Mouse (Mus musculus): ENCODE measurements at regions not wholly inside any gene's neighbourhood (a gene's known extent, or its start where the extent isn't known, plus 50 kb on each side); places are given as distances from the start of the nearest gene placed in this dataset.
A peak's percentile ranks its signal among the peaks of the same experiment; 100 is the strongest.

DNA sequence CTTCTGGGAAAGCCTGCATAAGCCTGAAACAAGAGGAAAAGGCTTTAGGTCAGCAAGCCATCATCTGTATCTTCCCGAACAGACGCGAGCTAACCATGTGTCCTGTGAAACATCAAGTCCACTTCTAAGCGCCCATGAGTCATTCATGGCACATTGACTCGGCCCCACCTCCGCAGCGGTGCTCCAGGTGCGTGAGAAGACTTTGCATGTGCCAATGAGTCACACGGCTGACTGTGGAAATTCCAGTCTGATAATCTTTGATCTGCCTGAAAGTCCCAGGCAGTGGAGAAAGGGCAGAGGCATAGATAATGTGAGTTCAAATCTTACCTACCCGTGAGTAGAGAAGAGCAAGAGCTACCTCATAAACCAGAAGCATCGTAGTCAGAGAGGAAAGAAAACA, 137.8 kb downstream of the Pfkfb3 start:
- no peak for DNase-seq (ENCODE audit: low spot score)

GRCm38 (mm10) chr2:11412521-11412920, 141.4 kb downstream of the Pfkfb3 start:
- no peak for DNase-seq (ENCODE audit: low spot score)

DNA sequence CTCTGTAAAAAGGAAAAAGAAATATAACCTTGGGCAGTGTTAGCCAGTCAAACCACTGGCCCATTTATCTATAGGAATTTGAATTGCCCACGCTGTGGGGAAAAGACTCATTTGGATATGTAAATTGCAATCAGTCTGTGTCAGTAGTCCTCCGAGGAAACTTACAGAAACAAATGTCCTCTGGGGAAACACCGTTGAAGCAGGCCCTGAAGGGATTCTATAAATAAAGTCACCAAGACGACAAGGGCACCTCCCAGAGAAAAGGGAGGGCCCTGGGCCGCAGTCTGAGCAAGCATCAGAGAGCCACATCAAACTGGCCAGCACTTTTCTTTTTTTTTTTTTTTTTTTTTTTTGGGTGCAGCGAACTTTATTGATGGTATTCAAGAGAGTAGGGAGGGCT, 145.4 kb downstream of the Pfkfb3 start:
- DNase-seq (ENCODE audit: low spot score) = no peak

GRCm38 (mm10) chr2:11406103-11406615, 147.7 kb downstream of the Pfkfb3 start:
- DNase-seq (ENCODE audit: low spot score) = no peak

DNA sequence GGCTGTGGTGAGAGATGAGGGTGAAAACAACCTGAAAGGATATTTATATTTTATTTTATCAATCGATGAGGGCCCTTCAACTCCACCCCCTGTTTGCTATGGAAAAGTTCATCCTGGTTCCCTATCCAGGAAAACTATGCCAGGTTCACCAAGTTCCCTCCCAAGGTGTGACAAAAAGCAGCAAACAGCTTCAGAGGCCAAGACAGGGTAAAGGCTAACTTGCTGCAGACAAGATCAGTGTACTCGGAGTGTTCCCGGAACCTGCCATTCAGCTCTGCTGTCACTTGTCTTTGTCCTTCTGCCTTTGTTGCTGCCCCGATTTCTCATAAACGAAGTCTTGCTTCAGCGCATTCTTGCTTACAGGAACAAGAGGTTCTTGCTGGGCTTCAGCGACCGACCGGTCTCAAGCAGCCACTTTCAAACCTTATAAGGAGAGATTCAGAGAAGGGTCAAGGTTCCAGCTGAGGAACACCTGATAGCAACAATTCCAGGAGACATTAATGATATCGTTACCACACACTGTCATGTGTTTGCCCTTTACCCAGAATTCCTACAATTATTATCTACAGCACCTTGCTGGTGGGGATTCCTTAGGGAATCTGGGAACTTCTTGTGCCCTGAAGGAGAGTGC, 151.5 kb downstream of the Pfkfb3 start:
- DNase-seq (ENCODE audit: low spot score) = peak; percentile 70

- no peak for DNase-seq (ENCODE audit: low spot score)
These were observed 154.5 kb downstream of the Pfkfb3 start for GRCm38 (mm10) chr2:11399411-11399810.

DNA sequence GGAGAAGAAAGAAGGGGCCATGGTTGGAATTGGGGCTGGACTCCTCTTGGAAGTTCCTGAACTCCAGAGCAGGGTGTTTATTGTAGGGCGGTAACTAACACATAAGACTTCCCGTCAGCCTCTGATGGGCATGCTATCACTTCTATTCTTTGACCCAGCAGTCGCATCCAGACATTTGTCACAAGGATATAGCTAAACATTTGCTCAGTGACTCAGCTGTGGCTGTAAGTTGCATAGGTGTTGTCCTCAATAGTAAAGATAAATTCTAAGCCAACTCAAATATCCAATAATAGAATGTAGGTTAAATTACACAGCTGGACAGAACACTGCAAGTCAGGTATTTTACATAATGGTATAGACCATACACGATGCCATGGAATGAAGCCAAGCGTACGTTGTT, 154.9 kb downstream of the Pfkfb3 start:
- peak; percentile 37 for DNase-seq (ENCODE audit: low spot score)

DNA sequence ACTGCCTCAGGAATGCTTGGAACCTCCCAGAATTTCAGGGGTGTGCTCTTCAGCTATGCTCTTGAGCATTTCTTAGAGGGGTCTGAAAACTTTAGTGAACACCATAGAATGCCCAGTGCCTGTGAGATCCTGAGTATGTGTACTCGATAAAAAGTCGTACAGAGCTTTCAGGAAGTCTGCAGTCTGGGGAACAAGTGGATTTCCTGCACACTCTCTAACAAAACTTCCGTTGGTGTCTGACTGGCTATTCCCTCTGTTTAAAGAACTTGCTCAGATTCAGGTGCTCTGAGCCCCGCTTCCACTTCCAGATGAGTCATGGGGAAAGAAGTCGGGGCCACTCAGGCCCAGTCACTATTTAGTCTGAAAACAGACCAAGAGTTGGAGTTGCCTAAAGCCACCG, 155.5 kb downstream of the Pfkfb3 start:
- peak; percentile 21 for DNase-seq (ENCODE audit: low spot score)

DNA sequence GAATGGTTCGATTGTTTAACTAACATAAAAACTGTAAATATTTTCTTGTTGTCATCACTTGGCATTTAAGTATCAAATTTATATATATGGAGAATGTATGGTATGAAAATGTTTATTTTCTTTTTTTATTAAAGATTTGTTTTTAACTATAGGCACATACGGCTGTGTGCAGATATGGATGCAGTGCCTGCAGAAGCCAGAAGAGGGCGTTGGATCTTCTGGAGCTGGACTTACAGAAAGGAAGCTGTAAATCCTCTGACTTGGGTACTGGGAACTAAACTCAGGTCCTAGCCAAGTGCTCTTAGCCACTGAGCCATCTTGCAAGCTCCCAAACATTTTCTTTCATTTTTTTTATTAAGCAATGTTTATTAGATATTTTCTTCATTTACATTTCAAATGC, 157.0 kb downstream of the Pfkfb3 start:
- DNase-seq (ENCODE audit: low spot score) = no peak

GRCm38 (mm10) chr2:11394675-11395349, 159.1 kb downstream of the Pfkfb3 start:
- no peak for DNase-seq (ENCODE audit: low spot score)

DNA sequence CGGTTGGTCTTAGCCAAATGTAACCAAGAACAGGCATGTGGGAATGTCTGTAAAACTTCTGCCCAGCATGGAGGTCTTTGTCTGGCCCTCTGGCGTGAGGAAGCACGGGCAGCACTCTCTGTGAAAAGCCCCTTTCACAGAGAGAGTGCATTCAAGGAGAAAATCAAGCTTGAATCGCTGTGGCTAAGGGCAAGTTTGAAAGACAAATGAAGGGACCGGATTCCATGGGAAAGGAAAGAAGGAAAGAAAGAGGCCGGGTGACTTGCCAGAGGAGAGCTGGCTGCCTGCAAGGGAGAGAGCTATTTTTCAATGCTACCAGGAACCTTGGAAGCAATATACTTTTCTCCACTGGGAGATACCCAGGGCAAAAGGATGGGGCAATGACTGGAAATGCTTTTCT, 162.2 kb downstream of the Pfkfb3 start:
- no peak for DNase-seq (ENCODE audit: low spot score)

DNA sequence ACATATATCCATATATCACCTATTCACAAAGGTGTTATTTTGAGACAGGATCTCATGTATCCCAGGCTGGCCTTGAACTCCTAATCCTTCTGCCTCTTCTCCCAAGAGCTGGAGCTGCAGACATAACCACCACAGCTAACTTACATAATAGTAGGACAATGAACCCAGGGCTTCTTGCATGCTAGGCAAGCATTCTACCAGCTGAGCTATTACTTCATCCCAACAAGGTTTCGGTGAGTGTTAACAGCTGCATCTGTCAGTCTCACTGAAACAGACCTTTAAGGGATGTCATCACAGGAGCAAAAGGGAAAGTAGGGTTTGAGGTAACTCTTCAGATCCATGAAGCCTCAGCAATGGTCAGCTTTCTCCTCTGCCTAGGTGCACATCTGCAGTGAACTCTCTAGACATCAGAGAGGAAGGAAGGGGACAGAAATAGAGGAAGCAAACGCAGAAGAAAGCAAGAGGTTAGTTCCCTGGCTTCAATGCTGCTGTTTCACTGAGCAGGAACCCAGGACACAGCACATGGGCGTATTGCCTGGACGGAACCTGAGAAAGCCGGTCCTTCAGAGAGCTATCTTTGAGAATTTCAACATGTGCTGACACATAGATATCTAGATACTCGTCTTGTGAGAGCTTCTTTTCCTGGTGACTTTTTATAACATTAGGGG, 163.1 kb downstream of the Pfkfb3 start:
- DNase-seq (ENCODE audit: low spot score) = no peak

DNA sequence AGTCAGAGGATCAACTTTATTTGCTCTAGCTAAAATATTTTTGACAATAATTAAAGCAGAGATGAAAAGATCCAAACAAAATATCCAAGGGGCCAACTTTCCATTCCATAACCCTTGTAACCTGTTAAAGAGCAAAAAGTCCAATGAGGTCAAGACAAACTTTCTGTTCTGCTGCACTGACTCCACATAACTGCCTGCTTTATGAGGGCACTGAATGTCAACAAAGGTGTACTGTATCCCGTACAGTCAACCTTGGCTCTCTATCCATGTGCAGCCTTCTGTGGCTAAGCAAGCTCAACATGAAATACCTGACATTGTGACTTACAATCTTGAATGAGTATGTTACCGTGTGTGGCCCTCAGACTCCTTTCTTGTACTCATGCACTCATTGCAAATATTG, 166.3 kb downstream of the Pfkfb3 start:
- no peak for DNase-seq (ENCODE audit: low spot score)

DNA sequence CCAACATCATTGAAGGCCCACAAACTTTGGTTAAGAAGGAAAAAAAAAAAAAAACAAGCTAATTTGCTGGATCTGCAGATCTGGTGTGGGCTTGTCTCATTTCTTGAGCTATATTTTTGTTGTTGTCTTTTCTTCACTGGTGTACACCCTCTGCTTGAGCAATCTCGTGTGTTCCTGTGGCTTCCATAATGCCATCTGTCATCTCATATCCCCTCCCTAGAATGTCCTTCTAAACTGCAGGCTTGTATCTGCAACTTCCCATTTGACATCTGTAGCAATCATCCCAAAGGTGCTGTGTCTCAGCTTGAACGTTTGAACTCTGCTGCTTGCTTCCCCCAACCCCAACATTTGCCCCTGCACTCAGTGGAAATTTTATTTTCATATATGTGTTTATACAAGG, 170.1 kb downstream of the Pfkfb3 start:
- DNase-seq (ENCODE audit: low spot score) = no peak

- DNase-seq (ENCODE audit: low spot score) = peak; percentile 42
These were observed 176.7 kb downstream of the Pfkfb3 start for GRCm38 (mm10) chr2:11377213-11377612.

DNA sequence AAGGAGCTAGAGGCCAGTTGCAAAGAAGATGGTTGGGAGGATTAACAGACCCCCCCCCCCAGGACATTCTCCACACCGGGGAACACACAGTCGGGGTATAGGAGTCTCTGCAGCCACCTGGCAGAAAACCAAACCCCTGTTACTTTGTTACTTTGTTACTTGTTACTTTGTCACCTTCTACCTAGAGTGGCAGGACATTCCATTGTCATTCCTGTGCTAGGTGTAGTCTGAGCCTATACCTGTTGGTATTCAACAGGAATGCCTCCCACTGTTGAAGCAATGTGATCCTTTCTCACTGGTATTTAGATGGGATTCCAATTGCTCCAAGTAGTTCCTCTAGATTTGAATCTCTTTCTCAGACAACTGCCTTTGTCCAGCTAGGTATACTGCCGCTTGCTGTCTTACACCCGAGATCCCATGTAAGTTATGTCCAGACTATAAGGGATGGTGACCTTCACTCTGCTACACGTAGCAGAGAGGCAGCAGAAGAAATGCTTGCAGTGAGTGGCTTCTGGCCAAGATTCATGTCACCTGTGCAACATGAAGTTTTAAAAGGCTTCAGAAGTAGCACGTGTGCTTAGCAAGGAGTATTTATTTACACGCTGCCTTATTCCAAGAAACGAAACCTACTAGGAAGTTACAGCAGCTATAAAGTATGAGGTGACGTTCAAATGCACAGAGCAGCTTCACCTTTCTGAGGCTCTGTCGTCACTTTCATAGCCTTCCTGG, 178.0 kb downstream of the Pfkfb3 start:
- no peak for DNase-seq (ENCODE audit: low spot score)

- DNase-seq (ENCODE audit: low spot score) = no peak
These were observed 178.8 kb downstream of the Pfkfb3 start for GRCm38 (mm10) chr2:11375092-11375491.

GRCm38 (mm10) chr2:11370273-11370672, 183.6 kb downstream of the Pfkfb3 start:
- no peak for DNase-seq (ENCODE audit: low spot score)

DNA sequence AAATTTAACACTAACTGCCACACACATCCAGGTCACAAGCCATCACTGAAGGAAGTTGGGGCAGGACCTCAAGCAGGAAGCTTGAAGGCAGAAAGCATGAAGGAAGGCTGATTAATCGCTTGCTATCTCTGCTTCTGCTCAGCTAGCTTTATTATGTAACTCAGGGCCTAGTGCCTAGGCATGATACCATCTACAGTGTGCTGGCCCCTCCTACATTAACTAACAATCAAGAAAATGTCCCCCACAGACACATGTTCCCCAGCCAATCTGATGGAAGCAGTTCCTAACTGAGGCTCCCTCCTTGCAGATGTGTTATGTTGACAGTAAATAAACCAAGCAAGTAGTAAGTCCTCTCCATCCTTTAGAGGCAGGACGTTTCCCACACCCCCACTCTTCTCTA, 186.6 kb downstream of the Pfkfb3 start:
- no peak for DNase-seq (ENCODE audit: low spot score)

- no peak for DNase-seq (ENCODE audit: low spot score)
These were observed 188.1 kb downstream of the Pfkfb3 start for GRCm38 (mm10) chr2:11365815-11366214.

DNA sequence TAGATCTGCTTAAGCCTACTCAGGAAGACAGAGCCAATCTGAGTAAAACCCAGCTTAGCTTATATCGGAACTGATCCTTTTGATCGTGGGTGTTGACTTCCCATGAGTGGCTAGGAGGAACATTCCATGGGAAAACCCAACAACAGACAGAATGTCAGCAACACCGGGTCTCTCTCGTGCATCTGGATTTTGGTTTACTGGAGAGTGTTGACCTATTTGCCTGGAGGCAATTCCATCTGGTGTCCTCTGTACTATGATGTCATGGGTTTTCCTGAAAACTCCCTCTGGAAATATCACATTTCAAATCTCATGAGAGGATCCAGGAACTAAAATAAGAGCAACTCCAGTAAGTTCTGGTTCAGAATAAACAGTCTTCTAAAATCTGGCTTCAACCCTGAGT, 188.5 kb downstream of the Pfkfb3 start:
- DNase-seq (ENCODE audit: low spot score) = no peak

DNA sequence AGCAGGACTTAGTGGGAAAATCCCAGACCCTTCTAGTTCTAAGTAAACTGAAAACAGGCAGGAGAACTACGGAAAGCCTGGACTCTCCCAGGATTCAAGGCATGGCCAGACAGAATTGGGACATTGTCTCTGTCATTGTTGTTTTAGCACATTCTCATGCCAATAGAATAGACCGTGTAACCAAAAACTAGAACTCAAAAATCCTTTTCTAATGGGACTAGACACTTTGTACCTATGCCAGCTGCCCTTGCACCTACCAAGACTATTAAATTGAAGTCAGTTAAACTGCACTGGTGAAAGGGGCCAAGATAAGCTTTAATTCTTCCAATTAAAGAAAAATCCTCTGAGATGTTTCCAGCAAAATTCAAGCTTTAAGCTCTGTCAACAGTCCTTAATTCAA, 189.8 kb downstream of the Pfkfb3 start:
- no peak for DNase-seq (ENCODE audit: low spot score)

DNA sequence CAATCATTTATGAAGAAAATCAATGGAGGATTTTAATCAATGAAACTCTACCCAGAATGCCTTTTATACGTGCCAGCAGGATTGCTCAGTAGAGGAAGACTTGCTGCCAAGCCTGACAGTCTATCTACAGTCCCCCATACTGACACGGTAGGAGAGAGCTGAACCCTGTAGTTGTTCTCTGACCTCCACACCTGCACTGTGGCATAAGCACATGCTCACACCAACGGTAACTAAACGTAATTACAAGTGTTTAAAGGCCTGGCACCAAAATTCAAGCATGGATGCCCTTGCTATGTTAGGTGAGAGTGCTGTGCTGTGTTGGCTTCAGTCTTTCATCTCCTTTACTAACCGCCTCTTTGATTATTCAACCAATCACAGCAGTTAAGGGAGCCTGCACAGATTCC, 190.8 kb downstream of the Pfkfb3 start:
- no peak for DNase-seq (ENCODE audit: low spot score)

All from yolk sac, embryonic 10.5 days (tissue).